Mouse (Mus musculus) R1 (cell line): ENCODE results near the gene Cabp4.

Experiments used
- DNase-seq: peaks from one replicate; pipeline ENCODE4 v3.0.0-alpha.2; 2018; ENCODE audit warnings: low read depth, low spot score

Gene Cabp4

GRCm38 (mm10) chr19:4143759-4144268 is at the start of gene Cabp4:
Cabp4 (minus strand) TSS chr19:4144033.
- DNase-seq: no peak

- DNase-seq: no peak
Measured at GRCm38 (mm10) chr19:4193129-4193528, 49.3 kb upstream of the Cabp4 start.

- DNase-seq: peak; percentile 52
Measured at GRCm38 (mm10) chr19:4192251-4192985, 48.6 kb upstream of the Cabp4 start.

- peak; percentile 94 for DNase-seq
Measured at GRCm38 (mm10) chr19:4191528-4192250, 47.9 kb upstream of the Cabp4 start, which contains the start of gene Ppp1ca. Ppp1ca (plus strand) TSS chr19:4192065.

GRCm38 (mm10) chr19:4190831-4191334 is 47.0 kb upstream of the Cabp4 start, which contains the start of gene Tbc1d10c:
Tbc1d10c (minus strand) TSS chr19:4191284.
- no peak for DNase-seq

GRCm38 (mm10) chr19:4189051-4189620 is 45.3 kb upstream of the Cabp4 start:
- no peak for DNase-seq

- DNase-seq: no peak
Measured at GRCm38 (mm10) chr19:4187303-4187702, 43.5 kb upstream of the Cabp4 start.

GRCm38 (mm10) chr19:4184976-4185975 is 41.4 kb upstream of the Cabp4 start:
- peak; percentile 79 for DNase-seq

- no peak for DNase-seq
Measured at GRCm38 (mm10) chr19:4183689-4184088, 39.9 kb upstream of the Cabp4 start.

GRCm38 (mm10) chr19:4181892-4182291 is 38.1 kb upstream of the Cabp4 start:
- peak; percentile 73 for DNase-seq

GRCm38 (mm10) chr19:4180411-4180810 is 36.6 kb upstream of the Cabp4 start:
- DNase-seq: no peak

GRCm38 (mm10) chr19:4175368-4175947 is 31.6 kb upstream of the Cabp4 start, which contains the start of gene Carns1:
Carns1 (minus strand) TSS chr19:4175479.
- DNase-seq: peak; percentile 26

- DNase-seq: no peak
Measured at GRCm38 (mm10) chr19:4172925-4173324, 29.1 kb upstream of the Cabp4 start.

- no peak for DNase-seq
Measured at GRCm38 (mm10) chr19:4171393-4172290, 27.8 kb upstream of the Cabp4 start.

GRCm38 (mm10) chr19:4170723-4171392 is 27.0 kb upstream of the Cabp4 start:
- DNase-seq: no peak

- DNase-seq: no peak
Measured at GRCm38 (mm10) chr19:4169810-4170209, 26.0 kb upstream of the Cabp4 start.

- DNase-seq: peak; percentile 98
Measured at GRCm38 (mm10) chr19:4169378-4169784, 25.5 kb upstream of the Cabp4 start.

GRCm38 (mm10) chr19:4166678-4167476 is 23.0 kb upstream of the Cabp4 start:
- no peak for DNase-seq
